Mouse (Mus musculus): Measurements from ENCODE around the gene Zscan2.

GRCm38 (mm10) chr7:80889021-80889511, 28.3 kb downstream of the Zscan2 start:
- TF ChIP-seq CTCF (IDR thresholded peaks at IDR 0.05; ENCODE audit: low read depth, low read length) (no peak), POLR2A (IDR thresholded peaks at IDR 0.05; ENCODE audit: extremely low read depth, insufficient read depth, low read length) (no peak)
